Mouse (Mus musculus): ENCODE data around the gene Vstm2l.

Vstm2l gene

GRCm38 (mm10) chr2:157914105-157914764, at the start of gene Vstm2l:
Gene Vstm2l, plus strand, starts transcription at chr2:157914653.
- peak; percentile 84 for DNase-seq

- no peak for DNase-seq
These were observed 47.3 kb upstream of the Vstm2l start for GRCm38 (mm10) chr2:157867126-157867525.

GRCm38 (mm10) chr2:157870247-157870646, 44.2 kb upstream of the Vstm2l start:
- DNase-seq: no peak

- peak; percentile 52 for DNase-seq
These were observed 41.2 kb upstream of the Vstm2l start for GRCm38 (mm10) chr2:157873223-157873622.

GRCm38 (mm10) chr2:157873691-157874090, 40.8 kb upstream of the Vstm2l start:
- no peak for DNase-seq

- peak; percentile 40 for DNase-seq
These were observed 39.3 kb upstream of the Vstm2l start for GRCm38 (mm10) chr2:157875111-157875510.

GRCm38 (mm10) chr2:157877394-157877793, 37.1 kb upstream of the Vstm2l start:
- no peak for DNase-seq

- peak; percentile 61 for DNase-seq
These were observed 36.5 kb upstream of the Vstm2l start for GRCm38 (mm10) chr2:157877967-157878366.

GRCm38 (mm10) chr2:157881939-157882338, 32.5 kb upstream of the Vstm2l start:
- no peak for DNase-seq

- DNase-seq: no peak
These were observed 27.0 kb upstream of the Vstm2l start for GRCm38 (mm10) chr2:157887275-157888025.

- DNase-seq: no peak
These were observed 23.3 kb upstream of the Vstm2l start for GRCm38 (mm10) chr2:157891166-157891565.

- no peak for DNase-seq
These were observed 17.3 kb upstream of the Vstm2l start for GRCm38 (mm10) chr2:157897131-157897530.

GRCm38 (mm10) chr2:157913204-157913636, 1.2 kb upstream of the Vstm2l start:
- no peak for DNase-seq

GRCm38 (mm10) chr2:157913705-157914104, 748 bp upstream of the Vstm2l start:
- peak; percentile 54 for DNase-seq

- peak; percentile 57 for DNase-seq
These were observed 550 bp downstream of the Vstm2l start for GRCm38 (mm10) chr2:157914889-157915517.

GRCm38 (mm10) chr2:157918529-157918928, 4.1 kb downstream of the Vstm2l start:
- no peak for DNase-seq

- DNase-seq: no peak
These were observed 7.1 kb downstream of the Vstm2l start for GRCm38 (mm10) chr2:157921551-157921950.

GRCm38 (mm10) chr2:157923406-157923805, 9.0 kb downstream of the Vstm2l start:
- no peak for DNase-seq

GRCm38 (mm10) chr2:157924504-157924903, 10.1 kb downstream of the Vstm2l start:
- no peak for DNase-seq

- no peak for DNase-seq
These were observed 12.0 kb downstream of the Vstm2l start for GRCm38 (mm10) chr2:157926502-157926901.

GRCm38 (mm10) chr2:157926927-157927326, 12.5 kb downstream of the Vstm2l start:
- peak; percentile 47 for DNase-seq

- DNase-seq: no peak
These were observed 12.9 kb downstream of the Vstm2l start for GRCm38 (mm10) chr2:157927397-157927796.

- no peak for DNase-seq
These were observed 13.4 kb downstream of the Vstm2l start for GRCm38 (mm10) chr2:157927815-157928214.

GRCm38 (mm10) chr2:157932655-157933054, 18.2 kb downstream of the Vstm2l start:
- no peak for DNase-seq

Measured in right cerebral cortex, adult 18-20 months (tissue).